9 mouse cellular contexts compared by ENCODE assay signal in genomic region chr17:72242036-72242435, GRCm38 (mm10).
DNase-seq lines count a peak whose midpoint lies in the region; ATAC-seq and TF ChIP-seq lines count a peak whose summit lies in the region.
"Had no signal": no experiment of that assay in that cellular context is flagged by ENCODE, and none has a peak within 500 bp of the region (broad histone marks: within the 10 kb centered on the region; RNA-seq: fewer than 3 reads in every experiment).

No protein-coding gene starts in this region.

- intact Hi-C loops in gastrocnemius, adult 2 months (cut with DNase I) = loop anchor here (2.0 to 10.0 kb wide), 2 partner anchors 277 to 577 kb away; no protein-coding TSS in a partner anchor
- intact Hi-C loops in gastrocnemius, postnatal 36 days (cut with DNase I) = loop anchor here (5.0 kb wide), 1 partner anchor 275 kb away; no protein-coding TSS in a partner anchor

- no peak overlapping the region for H3K4me3 ChIP-seq in gastrocnemius, adult 2 months
- H3K4me3 ChIP-seq in testis, adult 2 months (ENCODE audit: control insufficient read depth, low read depth, low read length) = no peak overlapping the region
- H3K4me3 ChIP-seq: myocyte had no signal

- no peak for TF ChIP-seq POLR2A in testis, adult 2 months (IDR thresholded peaks at IDR 0.05; ENCODE audit: control insufficient read depth, low read depth, low read length)

- ATAC-seq in megakaryocyte, adult 5-6 weeks (ENCODE audit: poor library complexity, severe bottlenecking) = peak; percentile 77

- H3K27ac ChIP-seq in gastrocnemius, adult 2 months = no peak overlapping the region
- H3K27ac ChIP-seq in testis, adult 2 months (ENCODE audit: control insufficient read depth, insufficient read depth, low read depth, low read length) = no peak overlapping the region

- no peaks in the 10 kb centered on the region for H3K4me1 ChIP-seq in testis, adult 2 months (ENCODE audit: control insufficient read depth, insufficient read depth, low read length)

- TF ChIP-seq CTCF in gastrocnemius, adult 2 months (IDR thresholded peaks at IDR 0.05) = peak; percentile 92
- peak; percentile 87; the same call in 1 of the 2 replicates for TF ChIP-seq CTCF in testis, adult 2 months (IDR thresholded peaks at IDR 0.05; ENCODE audit: control insufficient read depth, insufficient read depth, insufficient replicate concordance, low read depth, low read length)

- peak; percentile 34 for DNase-seq in gastrocnemius, adult 2 months
- DNase-seq in gastrocnemius, postnatal 36 days = no peak
- DNase-seq in testis, postnatal 14 days (ENCODE audit: low spot score) = no peak
- peak; percentile 23 for DNase-seq in cerebellum, adult 9-11 months
- peak; percentile 59 for DNase-seq in kidney, adult 9 months
- no peak for DNase-seq in MN1 (ENCODE audit: low spot score)

- no peaks in the 10 kb centered on the region for H3K36me3 ChIP-seq in testis, adult 2 months (ENCODE audit: control insufficient read depth, insufficient read depth, low read length)

- no peaks in the 10 kb centered on the region for H3K27me3 ChIP-seq in testis, adult 2 months (ENCODE audit: control insufficient read depth, insufficient read depth, low read length)

Comparison
In these comparisons a context has a peak if more than half of its experiments do, and no peak if none do; other contexts are left out.
1. DNase-seq: peak in gastrocnemius, adult 2 months (single experiment), cerebellum, adult 9-11 months (single experiment) and kidney, adult 9 months (single experiment); none in gastrocnemius, postnatal 36 days (0 of 2), testis, postnatal 14 days (single experiment) and MN1 (single experiment).